Mouse (Mus musculus) kidney, adult 2 months (tissue): ENCODE measurements around the gene Spty2d1.

Source experiments
- CTCF ChIP-seq: fragments of 200-500 bp; conservative IDR thresholded peaks from 2 replicates; pipeline ENCODE4 v1.5.1; 2011; ENCODE audit warnings: low read depth, mild to moderate bottlenecking, control low read depth, low read length, moderate library complexity, mixed read lengths; ENCODE audit not compliant: insufficient read depth, insufficient read length
- POLR2A ChIP-seq: fragments of 200-500 bp; IDR thresholded peaks from one replicate; pipeline ENCODE4 v1.6.1; 2011; ENCODE audit warnings: low read depth, low read length, control low read depth

- TF ChIP-seq POLR2A (no peak), CTCF (no peak)
Measured at GRCm38 (mm10) chr7:47007109-47007780, 966 bp downstream of the Spty2d1 start.
